Mouse (Mus musculus): ENCODE results near the gene Spock2. TPM values are rescaled to one million over a fixed set of nuclear protein-coding genes. Genes with fewer than 3 reads are reported as not detected.

The Spock2 gene
- polyA plus RNA-seq, 1 experiment: 0.11 TPM

GRCm38 (mm10) chr10:60080982-60081825 is 24.8 kb upstream of the Spock2 start:
- H3K27ac ChIP-seq (ENCODE audit: insufficient read depth, low read depth, low read length): no peak overlapping the region
- H3K4me3 ChIP-seq (ENCODE audit: insufficient read depth, low read length): no peak overlapping the region
- peaks cover 31% of the 10 kb centered on the region for H3K4me1 ChIP-seq (ENCODE audit: control insufficient read depth, insufficient read depth, low read length)
- no peak for TF ChIP-seq CTCF (IDR thresholded peaks at IDR 0.05; ENCODE audit: low read depth, low read length)
- no peak for TF ChIP-seq POLR2A (IDR thresholded peaks at IDR 0.05; ENCODE audit: borderline replicate concordance, low read depth, low read length)

- Histone ChIP-seq H3K27ac (ENCODE audit: insufficient read depth, low read depth, low read length) (no peak overlapping the region), H3K4me3 (ENCODE audit: insufficient read depth, low read length) (no peak overlapping the region), H3K4me1 (ENCODE audit: control insufficient read depth, insufficient read depth, low read length) (peaks cover 31% of the 10 kb centered on the region)
- no peak for TF ChIP-seq POLR2A (IDR thresholded peaks at IDR 0.05; ENCODE audit: borderline replicate concordance, low read depth, low read length)
Observed at GRCm38 (mm10) chr10:60081905-60082304, 24.1 kb upstream of the Spock2 start.

- H3K4me1 ChIP-seq (ENCODE audit: control insufficient read depth, insufficient read depth, low read length): peaks cover 25% of the 10 kb centered on the region
- no peak for TF ChIP-seq CTCF (IDR thresholded peaks at IDR 0.05; ENCODE audit: low read depth, low read length)
- TF ChIP-seq POLR2A (IDR thresholded peaks at IDR 0.05; ENCODE audit: borderline replicate concordance, low read depth, low read length): no peak
- H3K27ac ChIP-seq (ENCODE audit: insufficient read depth, low read depth, low read length): no peak overlapping the region
Observed at GRCm38 (mm10) chr10:60084065-60084464, 22.0 kb upstream of the Spock2 start.

GRCm38 (mm10) chr10:60092311-60092710 is 13.7 kb upstream of the Spock2 start:
- TF ChIP-seq POLR2A (IDR thresholded peaks at IDR 0.05; ENCODE audit: borderline replicate concordance, low read depth, low read length): no peak
- no peak for TF ChIP-seq CTCF (IDR thresholded peaks at IDR 0.05; ENCODE audit: low read depth, low read length)

More at GRCm38 (mm10) chr10:60084065-60084464, 22.0 kb upstream of the Spock2 start:
- H3K4me3 ChIP-seq (ENCODE audit: insufficient read depth, low read length): no peak overlapping the region

GRCm38 (mm10) chr10:60093751-60094150 is 12.3 kb upstream of the Spock2 start:
- Histone ChIP-seq H3K4me3 (ENCODE audit: insufficient read depth, low read length) (no peak overlapping the region), H3K4me1 (ENCODE audit: control insufficient read depth, insufficient read depth, low read length) (no peaks in the 10 kb centered on the region), H3K27ac (ENCODE audit: insufficient read depth, low read depth, low read length) (no peak overlapping the region)
- TF ChIP-seq CTCF (IDR thresholded peaks at IDR 0.05; ENCODE audit: low read depth, low read length): no peak

More at GRCm38 (mm10) chr10:60092311-60092710, 13.7 kb upstream of the Spock2 start:
- Histone ChIP-seq H3K4me1 (ENCODE audit: control insufficient read depth, insufficient read depth, low read length) (no peaks in the 10 kb centered on the region), H3K4me3 (ENCODE audit: insufficient read depth, low read length) (no peak overlapping the region), H3K27ac (ENCODE audit: insufficient read depth, low read depth, low read length) (no peak overlapping the region)

GRCm38 (mm10) chr10:60095558-60095957 is 10.5 kb upstream of the Spock2 start:
- Histone ChIP-seq H3K4me1 (ENCODE audit: control insufficient read depth, insufficient read depth, low read length) (no peaks in the 10 kb centered on the region), H3K4me3 (ENCODE audit: insufficient read depth, low read length) (no peak overlapping the region), H3K27ac (ENCODE audit: insufficient read depth, low read depth, low read length) (no peak overlapping the region)
- TF ChIP-seq POLR2A (IDR thresholded peaks at IDR 0.05; ENCODE audit: borderline replicate concordance, low read depth, low read length) (no peak), CTCF (IDR thresholded peaks at IDR 0.05; ENCODE audit: low read depth, low read length) (no peak)

- Histone ChIP-seq H3K4me1 (ENCODE audit: control insufficient read depth, insufficient read depth, low read length) (no peaks in the 10 kb centered on the region), H3K27ac (ENCODE audit: insufficient read depth, low read depth, low read length) (no peak overlapping the region), H3K4me3 (ENCODE audit: insufficient read depth, low read length) (no peak overlapping the region)
- TF ChIP-seq POLR2A (IDR thresholded peaks at IDR 0.05; ENCODE audit: borderline replicate concordance, low read depth, low read length): no peak
- TF ChIP-seq CTCF (IDR thresholded peaks at IDR 0.05; ENCODE audit: low read depth, low read length): no peak
Observed at GRCm38 (mm10) chr10:60096302-60096701, 9.7 kb upstream of the Spock2 start.

GRCm38 (mm10) chr10:60097146-60097545 is 8.9 kb upstream of the Spock2 start:
- Histone ChIP-seq H3K4me1 (ENCODE audit: control insufficient read depth, insufficient read depth, low read length) (no peaks in the 10 kb centered on the region), H3K4me3 (ENCODE audit: insufficient read depth, low read length) (no peak overlapping the region), H3K27ac (ENCODE audit: insufficient read depth, low read depth, low read length) (no peak overlapping the region)
- TF ChIP-seq CTCF (IDR thresholded peaks at IDR 0.05; ENCODE audit: low read depth, low read length): no peak
- no peak for TF ChIP-seq POLR2A (IDR thresholded peaks at IDR 0.05; ENCODE audit: borderline replicate concordance, low read depth, low read length)

- no peak overlapping the region for H3K27ac ChIP-seq (ENCODE audit: insufficient read depth, low read depth, low read length)
- H3K4me3 ChIP-seq (ENCODE audit: insufficient read depth, low read length): no peak overlapping the region
- no peaks in the 10 kb centered on the region for H3K4me1 ChIP-seq (ENCODE audit: control insufficient read depth, insufficient read depth, low read length)
- TF ChIP-seq POLR2A (IDR thresholded peaks at IDR 0.05; ENCODE audit: borderline replicate concordance, low read depth, low read length): no peak
- TF ChIP-seq CTCF (IDR thresholded peaks at IDR 0.05; ENCODE audit: low read depth, low read length): no peak
Observed at GRCm38 (mm10) chr10:60097774-60098173, 8.2 kb upstream of the Spock2 start.

- TF ChIP-seq POLR2A (IDR thresholded peaks at IDR 0.05; ENCODE audit: borderline replicate concordance, low read depth, low read length) (no peak), CTCF (IDR thresholded peaks at IDR 0.05; ENCODE audit: low read depth, low read length) (no peak)
- Histone ChIP-seq H3K4me3 (ENCODE audit: insufficient read depth, low read length) (no peak overlapping the region), H3K27ac (ENCODE audit: insufficient read depth, low read depth, low read length) (no peak overlapping the region), H3K4me1 (ENCODE audit: control insufficient read depth, insufficient read depth, low read length) (no peaks in the 10 kb centered on the region)
Observed at GRCm38 (mm10) chr10:60105391-60106145, 451 bp upstream of the Spock2 start.

Data from bone marrow macrophage, adult 2 months (primary cell).